Mouse (Mus musculus) cerebellum, adult 18-20 months (tissue): Measurements from ENCODE around the gene Gprin2.

ENCODE experiments used
- DNase-seq, 2 experiments: peaks; one replicate each; pipeline ENCODE4 v3.0.0; 2021

Gprin2 gene

GRCm38 (mm10) chr14:34201231-34202035 is at the start of gene Gprin2:
TSS of gene Gprin2 (minus strand) at chr14:34201653.
- DNase-seq, result peak; percentile 58 to 76

DNA sequence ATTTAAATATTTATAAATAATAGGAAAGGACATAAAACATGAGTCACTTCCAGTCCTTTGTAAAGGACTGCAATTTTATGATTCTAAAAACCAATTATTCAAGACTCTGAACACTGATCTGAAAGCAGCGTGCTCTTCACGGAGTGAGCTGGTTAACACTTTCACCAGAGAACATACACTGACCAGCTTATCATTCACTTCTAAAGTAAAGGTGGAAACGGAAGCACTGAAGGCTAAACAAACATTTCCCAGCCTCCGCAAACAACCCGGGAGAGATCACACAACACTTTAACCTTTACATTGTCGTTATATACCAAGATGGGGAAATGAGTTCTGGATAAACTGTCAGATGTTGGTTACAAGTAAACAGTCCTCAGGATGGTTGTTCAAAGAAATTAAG is 39.2 kb upstream of the Gprin2 start:
- DNase-seq, result no peak

- DNase-seq, result no peak
Observed at GRCm38 (mm10) chr14:34240263-34240662, 38.8 kb upstream of the Gprin2 start.

DNA sequence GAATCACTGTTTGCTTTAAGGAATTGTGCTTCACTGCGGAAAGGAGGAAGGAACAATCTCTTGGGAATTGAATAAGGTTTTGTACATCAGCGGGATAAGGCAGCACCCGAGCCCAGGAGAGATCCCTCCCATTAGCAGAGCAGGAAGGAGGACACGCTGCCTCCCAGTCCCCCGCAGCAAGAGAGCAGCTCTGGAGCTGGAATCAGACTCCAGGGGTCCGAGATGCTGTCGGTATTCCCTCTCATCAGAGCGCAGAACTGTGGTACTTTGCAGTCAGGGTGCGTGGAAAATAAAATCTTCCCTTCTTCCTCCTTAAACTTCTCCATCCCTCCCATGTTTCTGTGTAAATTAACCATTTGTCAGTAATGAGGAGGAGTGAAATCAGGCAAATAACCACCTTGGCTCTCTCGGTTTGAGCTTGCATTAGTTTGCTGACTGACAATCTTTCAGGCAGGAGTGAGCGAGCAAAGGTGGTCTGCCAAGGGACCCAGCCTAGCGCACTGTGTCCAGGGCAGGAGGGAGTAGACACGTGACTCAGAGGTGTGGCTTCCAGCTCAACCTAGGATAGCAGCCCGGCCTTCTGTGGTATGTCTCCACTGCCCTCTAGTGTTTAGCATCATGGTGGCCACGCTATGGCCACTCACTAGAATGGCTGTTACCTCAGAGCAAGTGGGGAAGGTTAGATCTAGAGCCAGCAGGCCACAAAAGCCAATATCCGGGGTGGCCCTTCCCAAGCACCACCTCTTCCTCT is 33.4 kb upstream of the Gprin2 start:
- peak; percentile 64 to 78 for DNase-seq

GRCm38 (mm10) chr14:34233846-34234245 is 32.4 kb upstream of the Gprin2 start:
- DNase-seq, result no peak

DNA sequence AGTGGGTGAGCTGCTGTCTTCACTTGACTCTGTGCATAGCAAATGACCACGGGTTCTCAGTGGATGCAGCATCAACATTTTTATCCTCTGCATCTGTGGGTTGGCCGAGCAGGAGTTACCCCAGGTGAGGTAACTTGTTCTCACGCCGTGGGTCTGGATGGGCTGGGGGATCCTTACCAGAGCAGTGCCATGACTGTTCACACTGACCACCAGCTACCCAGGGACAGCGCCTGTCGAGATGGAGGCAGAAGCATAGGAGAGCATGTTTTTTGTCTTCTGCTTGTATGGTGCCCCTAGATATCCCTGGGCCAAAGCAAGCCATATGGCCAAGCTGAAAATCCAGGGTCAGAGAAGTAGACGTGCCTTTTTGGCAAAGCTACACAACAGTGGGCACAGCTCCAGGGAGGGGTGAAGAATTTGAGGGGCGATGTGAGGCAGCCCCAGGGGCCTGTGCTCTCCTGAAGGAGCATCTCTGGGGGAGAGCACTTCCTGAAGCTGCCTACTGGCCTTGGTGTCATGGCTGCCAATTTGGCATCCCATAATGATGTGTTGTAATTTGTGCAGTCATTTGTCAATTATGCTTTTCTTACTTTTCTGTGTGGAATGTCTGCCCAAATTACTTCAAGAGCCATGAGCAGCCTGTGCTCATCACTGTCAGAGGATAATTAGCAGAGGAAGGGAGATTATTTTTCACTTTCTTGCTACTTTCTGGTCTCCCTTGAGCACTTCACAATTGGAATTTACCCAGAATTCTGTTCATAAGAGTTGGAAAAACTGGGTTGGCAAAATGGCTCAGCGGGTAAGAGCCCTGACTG is 31.6 kb upstream of the Gprin2 start:
- no peak for DNase-seq

GRCm38 (mm10) chr14:34232340-34232739 is 30.9 kb upstream of the Gprin2 start:
- DNase-seq, result no peak

DNA sequence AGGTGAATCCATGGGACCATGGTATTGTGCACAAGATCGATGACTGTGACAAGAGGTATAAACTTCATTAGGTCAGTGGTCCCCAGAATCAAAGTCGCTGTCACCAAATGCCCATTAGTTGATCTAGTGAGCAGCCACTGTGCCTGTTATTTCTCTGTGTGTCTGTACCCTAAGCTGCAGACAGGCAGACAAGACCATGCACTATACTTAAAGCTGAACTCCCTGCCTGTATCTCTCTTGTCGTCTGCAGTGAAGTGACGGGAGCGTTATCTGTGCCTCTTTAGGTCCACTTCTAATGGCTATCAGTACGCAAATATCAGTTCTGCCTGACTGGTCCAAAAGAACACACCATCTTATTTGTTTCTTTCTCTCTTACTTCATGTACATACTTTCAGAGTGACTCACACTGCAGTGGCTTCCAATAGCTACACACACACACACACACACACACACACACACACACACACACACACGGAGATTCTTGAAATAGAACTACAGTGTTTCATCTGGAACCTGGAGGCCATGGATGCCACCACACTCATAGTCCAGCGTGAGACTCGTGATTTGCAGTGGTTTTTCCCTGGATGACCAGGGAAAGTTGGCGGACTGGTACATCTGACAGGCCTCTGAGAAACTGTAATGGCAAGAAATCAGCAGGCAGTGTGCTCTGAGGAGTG is 27.5 kb upstream of the Gprin2 start:
- no peak for DNase-seq

- DNase-seq, result no peak
Observed at GRCm38 (mm10) chr14:34227981-34228380, 26.5 kb upstream of the Gprin2 start.

DNA sequence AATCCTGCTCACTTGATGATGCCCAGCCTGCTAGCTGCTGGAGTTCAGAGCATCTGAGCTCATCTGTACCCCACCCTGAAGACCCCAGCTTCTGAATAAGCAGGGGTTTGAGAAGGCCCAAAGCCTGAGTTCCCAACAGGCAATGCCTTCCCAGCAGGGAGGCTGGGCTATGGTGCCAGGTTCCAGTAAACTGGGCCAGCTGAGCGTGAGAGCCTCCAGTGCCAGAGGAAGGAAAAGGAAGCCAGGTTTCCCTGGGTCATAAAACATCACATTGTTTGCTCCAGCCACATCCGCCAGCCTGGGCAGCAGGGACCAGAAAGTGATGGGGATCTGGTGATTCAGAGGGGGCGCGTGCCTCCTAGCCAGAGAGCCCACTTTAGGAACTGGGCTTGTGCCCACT is 25.1 kb upstream of the Gprin2 start:
- no peak for DNase-seq

GRCm38 (mm10) chr14:34225986-34226385 is 24.5 kb upstream of the Gprin2 start:
- DNase-seq, result no peak

DNA sequence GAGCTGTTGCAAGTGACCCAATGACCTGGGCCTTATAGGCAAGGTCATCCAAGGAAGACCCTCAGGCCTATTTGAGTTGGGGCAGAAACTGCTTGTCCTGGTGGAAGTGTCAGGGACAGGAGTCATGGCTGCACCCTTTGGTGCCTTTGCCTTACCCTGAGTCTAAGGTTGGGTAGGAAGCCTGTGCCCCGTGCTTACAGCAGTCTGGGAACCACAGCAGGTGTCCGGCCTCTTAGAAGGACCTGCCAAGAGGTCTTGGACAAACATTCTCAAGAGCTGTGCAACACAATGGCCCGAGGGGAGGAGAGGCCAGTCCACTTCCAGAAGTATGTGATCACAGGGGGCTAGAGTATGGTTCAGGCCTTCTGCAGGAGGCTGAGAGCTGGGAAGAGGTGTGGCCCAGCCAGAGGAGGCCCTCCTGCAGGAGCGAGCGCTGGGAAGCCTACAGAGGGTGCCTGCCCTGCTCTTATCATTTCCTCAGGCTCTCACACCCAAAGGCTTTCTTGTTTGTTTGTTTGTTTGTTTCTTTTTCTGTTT is 22.0 kb upstream of the Gprin2 start:
- no peak for DNase-seq

GRCm38 (mm10) chr14:34221416-34222077 is 20.1 kb upstream of the Gprin2 start:
- DNase-seq, result no peak

- DNase-seq, result no peak
Observed at GRCm38 (mm10) chr14:34220426-34220825, 19.0 kb upstream of the Gprin2 start.

- no peak for DNase-seq
Observed at GRCm38 (mm10) chr14:34219786-34220198, 18.3 kb upstream of the Gprin2 start.

GRCm38 (mm10) chr14:34219295-34219694 is 17.8 kb upstream of the Gprin2 start, which contains the start of gene Syt15:
TSS of gene Syt15 (plus strand) at chr14:34219595.
- no peak for DNase-seq

GRCm38 (mm10) chr14:34215451-34216127 is 14.1 kb upstream of the Gprin2 start:
- DNase-seq, result no peak

DNA sequence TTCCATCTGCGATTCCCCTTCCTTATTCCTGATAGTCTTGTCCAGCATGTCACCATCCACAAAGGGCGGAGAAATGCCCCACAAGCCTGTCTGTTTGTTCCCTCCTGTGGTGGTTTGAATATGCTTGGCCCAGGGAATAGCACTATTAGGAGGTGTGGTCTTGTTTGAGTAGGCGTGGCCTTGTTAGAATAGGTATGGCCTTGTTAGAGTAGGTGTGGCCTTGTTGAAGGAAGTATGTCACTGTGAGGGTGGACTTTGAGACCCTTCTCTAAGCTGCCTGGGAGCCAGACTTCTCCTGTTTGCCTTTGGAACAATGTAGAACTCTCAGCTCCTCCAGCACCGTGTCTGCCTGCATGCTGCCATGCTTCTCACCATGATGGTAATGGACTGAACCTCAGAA is 8.5 kb upstream of the Gprin2 start:
- no peak for DNase-seq

DNA sequence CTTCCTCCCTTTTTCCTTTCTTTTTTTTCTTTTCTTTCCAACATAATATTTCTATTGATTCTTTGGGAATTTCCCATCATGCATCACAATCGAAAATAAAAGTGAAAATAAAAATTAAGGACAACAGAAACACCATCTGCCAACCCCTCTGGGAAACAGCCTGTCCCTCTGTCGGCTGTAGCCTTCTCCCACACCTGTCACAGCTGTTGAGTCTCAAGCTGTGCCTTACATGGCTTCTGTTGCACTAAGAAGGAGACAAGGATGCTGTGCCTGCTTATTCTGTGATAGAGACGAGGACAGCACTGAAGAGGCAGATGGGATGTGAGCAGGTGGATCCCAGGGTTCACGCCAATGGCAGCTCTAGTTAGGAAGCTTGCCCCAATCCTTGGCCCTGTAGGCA is 7.6 kb upstream of the Gprin2 start:
- DNase-seq, result no peak

GRCm38 (mm10) chr14:34208651-34209050 is 7.2 kb upstream of the Gprin2 start:
- peak; percentile 58 to 60 for DNase-seq

DNA sequence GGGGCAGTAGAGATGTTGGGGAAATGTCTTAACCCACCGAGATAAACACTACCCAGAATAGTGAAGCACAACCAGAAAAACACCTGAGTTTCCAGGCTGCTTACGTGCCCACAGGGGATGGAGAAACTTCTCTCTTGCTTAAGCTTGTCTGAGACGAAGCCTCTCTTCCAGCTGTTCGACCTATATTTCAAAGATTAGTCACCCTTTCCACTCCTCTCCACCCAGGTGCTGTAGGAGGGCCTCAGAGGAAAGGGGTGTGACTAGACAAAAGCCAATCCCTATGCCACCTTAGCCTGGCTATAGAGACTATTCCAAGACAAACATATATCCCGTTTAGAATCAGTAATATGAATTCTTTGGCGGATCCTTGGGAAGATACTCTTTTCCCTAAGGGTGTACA is 6.5 kb upstream of the Gprin2 start:
- DNase-seq, result no peak
